Mouse (Mus musculus): ENCODE results near the gene Tubgcp5.

Gene Tubgcp5

GRCm38 (mm10) chr7:55852787-55853186 is 58.8 kb downstream of the Tubgcp5 start:
- no peak for DNase-seq (ENCODE audit: low spot score)

DNA sequence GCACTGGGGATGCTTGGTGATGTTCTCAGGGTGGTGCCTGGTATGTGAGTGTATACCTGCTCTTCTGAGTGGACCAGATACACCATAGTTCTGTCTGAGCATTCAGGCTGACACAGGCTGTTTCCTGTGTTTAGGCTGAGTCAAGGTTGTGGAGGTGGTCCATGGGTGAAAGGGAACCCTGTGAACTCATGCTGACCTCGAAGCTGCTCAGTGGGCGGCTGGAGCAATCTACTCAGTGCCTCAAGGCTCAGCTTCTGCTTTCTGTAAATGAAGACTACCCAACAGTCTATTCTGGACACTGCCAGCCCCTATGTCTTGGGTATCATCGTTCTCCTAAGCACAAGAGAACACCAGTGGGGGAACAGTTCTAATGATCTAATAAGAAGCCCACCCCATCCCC is 61.6 kb downstream of the Tubgcp5 start:
- no peak for DNase-seq (ENCODE audit: low spot score)

GRCm38 (mm10) chr7:55856741-55857140 is 62.8 kb downstream of the Tubgcp5 start:
- DNase-seq (ENCODE audit: low spot score) = no peak

GRCm38 (mm10) chr7:55857729-55858128 is 63.8 kb downstream of the Tubgcp5 start:
- no peak for DNase-seq (ENCODE audit: low spot score)

- DNase-seq (ENCODE audit: low spot score) = no peak
These were observed 65.0 kb downstream of the Tubgcp5 start for GRCm38 (mm10) chr7:55858836-55859517.

- DNase-seq (ENCODE audit: low spot score) = peak; percentile 18
These were observed 65.5 kb downstream of the Tubgcp5 start for GRCm38 (mm10) chr7:55859518-55859872.

GRCm38 (mm10) chr7:55859956-55860355 is 66.0 kb downstream of the Tubgcp5 start:
- no peak for DNase-seq (ENCODE audit: low spot score)

GRCm38 (mm10) chr7:55861175-55861574 is 67.2 kb downstream of the Tubgcp5 start:
- no peak for DNase-seq (ENCODE audit: low spot score)

- DNase-seq (ENCODE audit: low spot score) = no peak
These were observed 71.1 kb downstream of the Tubgcp5 start for GRCm38 (mm10) chr7:55865044-55865443.

- no peak for DNase-seq (ENCODE audit: low spot score)
These were observed 71.9 kb downstream of the Tubgcp5 start for GRCm38 (mm10) chr7:55865750-55866416.

DNA sequence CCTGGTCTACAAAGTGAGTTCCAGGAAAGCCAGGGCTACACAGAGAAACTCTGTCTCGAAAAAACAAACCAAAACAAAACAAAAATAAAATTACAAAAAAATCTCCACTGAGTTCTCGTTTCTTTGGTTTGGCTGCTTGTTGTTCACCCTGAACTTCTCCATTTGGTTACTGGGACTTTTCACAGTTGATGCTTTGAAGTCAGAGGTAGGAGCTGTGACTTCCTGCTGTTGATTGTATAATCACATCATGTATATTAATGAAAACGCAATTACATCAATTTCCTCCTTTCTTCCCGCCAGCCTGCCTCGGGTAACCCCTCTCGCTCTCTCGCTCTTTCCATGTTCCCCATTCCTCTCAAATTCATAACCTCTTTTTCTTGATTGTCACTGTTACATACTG is 74.3 kb downstream of the Tubgcp5 start:
- no peak for DNase-seq (ENCODE audit: low spot score)

DNA sequence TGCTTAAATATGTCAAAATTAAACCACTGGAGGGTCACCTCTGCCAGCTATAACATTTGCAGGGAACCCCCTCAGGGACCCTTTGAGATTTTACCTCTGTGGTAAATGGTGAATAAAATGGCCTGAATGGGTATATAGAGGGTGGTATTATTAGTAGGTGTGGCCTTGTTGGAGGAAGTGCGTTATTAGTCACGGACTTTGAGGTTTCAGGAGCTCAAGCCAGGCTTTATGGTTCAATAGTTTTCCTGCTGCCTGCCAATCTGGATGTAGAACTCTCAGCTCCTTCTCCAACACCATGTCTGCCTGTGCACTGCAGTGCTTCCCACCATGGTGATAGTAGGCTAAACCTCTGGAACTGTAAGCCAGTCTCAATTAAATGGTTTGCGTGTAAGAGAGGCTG is 75.3 kb downstream of the Tubgcp5 start:
- no peak for DNase-seq (ENCODE audit: low spot score)

- DNase-seq (ENCODE audit: low spot score) = no peak
These were observed 76.5 kb downstream of the Tubgcp5 start for GRCm38 (mm10) chr7:55870340-55871020.

DNA sequence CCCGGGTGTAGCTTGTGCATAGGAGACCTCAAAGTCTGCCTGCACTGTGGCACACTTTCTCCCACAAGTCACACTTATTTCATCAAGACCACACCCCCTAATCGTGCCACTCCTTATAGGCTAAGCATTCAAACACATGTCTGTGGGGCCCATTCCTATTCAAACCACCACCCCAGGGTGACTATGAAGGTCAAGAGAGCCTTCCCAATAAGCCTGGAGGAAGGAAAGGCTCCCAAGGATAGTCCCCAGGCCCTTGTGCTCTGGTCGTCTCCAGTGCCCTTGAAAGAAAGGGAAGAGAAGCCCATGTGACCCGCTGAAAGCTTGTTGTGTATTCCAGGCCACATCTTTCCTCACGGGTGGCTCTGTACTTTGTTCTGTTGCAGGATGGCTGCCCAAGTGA is 77.5 kb downstream of the Tubgcp5 start:
- no peak for DNase-seq (ENCODE audit: low spot score)

DNA sequence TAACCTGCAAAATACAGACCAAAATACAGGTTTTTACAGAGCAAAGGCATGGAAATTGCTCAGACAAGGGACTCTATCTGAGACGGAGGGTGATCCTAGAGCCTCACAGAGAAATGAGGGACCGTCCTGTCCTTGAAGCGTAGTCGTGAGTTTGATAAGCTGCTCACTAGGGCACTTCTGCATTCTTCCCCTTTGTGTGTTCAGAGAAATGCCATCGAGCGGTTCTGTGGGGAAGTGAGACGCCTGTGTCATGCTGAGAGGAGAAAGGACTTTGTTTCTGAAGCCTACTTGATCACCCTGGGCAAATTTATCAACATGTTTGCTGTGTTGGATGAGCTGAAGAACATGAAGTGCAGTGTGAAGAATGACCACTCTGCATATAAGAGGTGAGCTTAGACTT is 80.7 kb downstream of the Tubgcp5 start:
- DNase-seq (ENCODE audit: low spot score) = no peak

DNA sequence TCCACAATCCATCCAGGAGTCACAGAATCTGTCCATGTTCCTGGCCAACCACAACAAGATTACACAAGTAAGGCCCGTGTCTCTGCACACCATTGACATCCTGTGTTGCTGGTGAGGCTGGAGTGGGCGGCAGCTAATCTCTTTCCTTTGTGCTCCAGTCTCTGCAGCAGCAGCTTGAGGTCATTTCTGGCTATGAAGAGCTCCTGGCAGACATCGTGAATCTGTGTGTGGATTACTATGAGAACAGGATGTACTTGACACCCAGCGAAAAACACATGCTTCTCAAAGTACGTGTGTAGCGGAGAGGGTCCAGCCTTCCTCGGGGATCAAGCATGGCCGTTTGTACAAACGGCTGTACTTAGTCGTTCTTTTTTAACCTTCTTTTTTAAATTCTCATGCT is 83.8 kb downstream of the Tubgcp5 start:
- DNase-seq (ENCODE audit: low spot score) = peak; percentile 50

GRCm38 (mm10) chr7:55880882-55881281 is 86.9 kb downstream of the Tubgcp5 start:
- no peak for DNase-seq (ENCODE audit: low spot score)
